Mouse (Mus musculus) CH12.LX (cell line): Measurements from ENCODE around the gene Hist1h4f. TPM values are rescaled to one million over a fixed set of nuclear protein-coding genes. Genes with fewer than 3 reads are reported as not detected.
A peak's percentile ranks its signal among the peaks of the same experiment; 100 is the strongest.

Source experiments
- DNase-seq: peaks from one replicate; pipeline ENCODE4 v3.0.0-alpha.2; 2013; ENCODE audit errors: extremely low read depth
- H3K27ac ChIP-seq: 2 replicates; pipeline ENCODE4 v1.5.1; 2012; ENCODE audit warnings: low read depth, mild to moderate bottlenecking, control low read depth, moderate library complexity; ENCODE audit not compliant: insufficient read depth
- H3K27me3 ChIP-seq: replicated peaks from 2 replicates; pipeline ENCODE3; 2012; ENCODE audit warnings: inconsistent platforms
- H3K36me3 ChIP-seq, 2 experiments: replicated peaks in 1 of 2; 2 replicates each; pipeline versions ENCODE3 to v1.6.1; 2012; ENCODE audit warnings: inconsistent platforms in 1 of 2, low read length in 1 of 2, mild to moderate bottlenecking in 1 of 2, mixed read lengths in 1 of 2, moderate library complexity in 1 of 2; ENCODE audit not compliant: control insufficient read depth in 1 of 2, insufficient read depth in 1 of 2
- H3K4me1 ChIP-seq, 2 experiments: 2 replicates each; pipeline ENCODE4 v1.6.1; 2012; ENCODE audit warnings: inconsistent platforms in 1 of 2, moderate library complexity in 1 of 2; ENCODE audit not compliant: insufficient read depth in 2 of 2, control insufficient read depth in 1 of 2
- H3K4me2 ChIP-seq: 2 replicates; pipeline ENCODE4 v1.6.1; 2012; ENCODE audit warnings: low read depth, mild to moderate bottlenecking, control low read depth; ENCODE audit not compliant: poor library complexity, insufficient read depth, severe bottlenecking
- H3K4me3 ChIP-seq, 3 experiments: fragments of 150-350 bp in 1 of 3; sonication (generic) in 1 of 3; replicated peaks in 1 of 3; 2 replicates each; pipeline versions ENCODE3 to v1.5.1; 2011 to 2012; ENCODE audit warnings: low read depth in 2 of 3, low read length in 2 of 3, mild to moderate bottlenecking in 2 of 3, moderate library complexity in 2 of 3, control low read depth in 1 of 3, improper control_type of control experiment in 1 of 3, inconsistent platforms in 1 of 3, mixed read lengths in 1 of 3; ENCODE audit not compliant: poor library complexity in 1 of 3
- H3K79me2 ChIP-seq: replicated peaks from 2 replicates; pipeline ENCODE4 v1.6.1; 2012; ENCODE audit warnings: mild to moderate bottlenecking, moderate library complexity; ENCODE audit not compliant: control insufficient read depth, poor library complexity, insufficient read depth, severe bottlenecking; ENCODE audit errors: extremely low read depth
- H3K9ac ChIP-seq: 2 replicates; pipeline ENCODE4 v1.6.1; 2012; ENCODE audit warnings: low read depth, mild to moderate bottlenecking, control low read depth, moderate library complexity; ENCODE audit not compliant: insufficient read depth
- H3K9me3 ChIP-seq: replicated peaks from 2 replicates; pipeline ENCODE3; 2012; ENCODE audit warnings: low read length, inconsistent platforms, mixed read lengths
- BHLHE40 ChIP-seq: IDR thresholded peaks from 2 replicates; pipeline ENCODE4 v1.6.1; 2011; ENCODE audit warnings: mild to moderate bottlenecking, low read depth, low read length, improper control_type of control experiment
- CHD1 ChIP-seq: IDR thresholded peaks from 2 replicates; pipeline ENCODE4 v1.6.1; 2012; ENCODE audit warnings: low read depth, low read length, improper control_type of control experiment, inconsistent platforms
- CHD2 ChIP-seq: IDR thresholded peaks from 2 replicates; pipeline ENCODE4 v1.6.1; 2011; ENCODE audit warnings: low read length, improper control_type of control experiment
- E2F4 ChIP-seq: IDR thresholded peaks from 2 replicates; pipeline ENCODE4 v1.6.1; 2011; ENCODE audit warnings: low read depth, low read length, improper control_type of control experiment; ENCODE audit not compliant: insufficient replicate concordance
- ELF1 ChIP-seq: IDR thresholded peaks from 2 replicates; pipeline ENCODE4 v1.6.1; 2014; ENCODE audit warnings: low read depth, mild to moderate bottlenecking, inconsistent platforms, low read length, improper control_type of control experiment
- HCFC1 ChIP-seq: IDR thresholded peaks from 2 replicates; pipeline ENCODE4 v1.6.1; 2012; ENCODE audit warnings: low read depth, mild to moderate bottlenecking, inconsistent platforms, low read length, improper control_type of control experiment
- JUN ChIP-seq: IDR thresholded peaks from 2 replicates; pipeline ENCODE4 v1.6.1; 2011; ENCODE audit warnings: low read depth, mild to moderate bottlenecking, low read length, improper control_type of control experiment, moderate library complexity; ENCODE audit not compliant: insufficient read depth
- JUND ChIP-seq: conservative IDR thresholded peaks from 2 replicates; pipeline ENCODE4 v1.6.1; 2011; ENCODE audit warnings: low read depth, low read length, improper control_type of control experiment
- MAFK ChIP-seq: IDR thresholded peaks from 2 replicates; pipeline ENCODE4 v1.6.1; 2011; ENCODE audit warnings: low read length, improper control_type of control experiment; ENCODE audit not compliant: insufficient replicate concordance
- MAX ChIP-seq: IDR thresholded peaks from 2 replicates; pipeline ENCODE4 v1.6.1; 2011; ENCODE audit warnings: low read length, improper control_type of control experiment
- MEF2A ChIP-seq: IDR thresholded peaks from 2 replicates; pipeline ENCODE4 v1.6.1; 2014; ENCODE audit warnings: low read depth, mild to moderate bottlenecking, inconsistent platforms, low read length, improper control_type of control experiment, borderline replicate concordance
- MXI1 ChIP-seq: IDR thresholded peaks from 2 replicates; pipeline ENCODE4 v1.6.1; 2011; ENCODE audit warnings: mild to moderate bottlenecking, low read depth, low read length, improper control_type of control experiment
- MYC ChIP-seq: IDR thresholded peaks from 2 replicates; pipeline ENCODE4 v1.6.1; 2011; ENCODE audit warnings: low read depth, mild to moderate bottlenecking, improper control_type of control experiment, low read length
- PAX5 ChIP-seq: IDR thresholded peaks from 2 replicates; pipeline ENCODE4 v1.6.1; 2012; ENCODE audit warnings: low read length, inconsistent platforms, mixed read lengths
- POLR2A ChIP-seq: IDR thresholded peaks from 2 replicates; pipeline ENCODE4 v1.6.1; 2011; ENCODE audit warnings: low read depth, mild to moderate bottlenecking, improper control_type of control experiment, low read length
- POLR2AphosphoS2 ChIP-seq: IDR thresholded peaks from 2 replicates; pipeline ENCODE4 v1.6.1; 2011; ENCODE audit warnings: low read depth, low read length, improper control_type of control experiment
- RAD21 ChIP-seq: IDR thresholded peaks from 2 replicates; pipeline ENCODE4 v1.6.1; 2011; ENCODE audit warnings: low read depth, mild to moderate bottlenecking, low read length, improper control_type of control experiment, moderate library complexity
- RCOR1 ChIP-seq: conservative IDR thresholded peaks from 2 replicates; pipeline ENCODE4 v1.6.1; 2012; ENCODE audit warnings: low read depth, mild to moderate bottlenecking, inconsistent platforms, low read length, improper control_type of control experiment
- SIN3A ChIP-seq: IDR thresholded peaks from 2 replicates; pipeline ENCODE4 v1.6.1; 2012; ENCODE audit warnings: low read length, improper control_type of control experiment, inconsistent platforms
- TBP ChIP-seq: conservative IDR thresholded peaks from 2 replicates; pipeline ENCODE4 v1.6.1; 2011; ENCODE audit warnings: low read depth, low read length, improper control_type of control experiment
- USF2 ChIP-seq: conservative IDR thresholded peaks from 2 replicates; pipeline ENCODE4 v1.6.1; 2011; ENCODE audit warnings: low read depth, low read length, improper control_type of control experiment
- ZNF384 ChIP-seq: IDR thresholded peaks from 2 replicates; pipeline ENCODE4 v1.6.1; 2012; ENCODE audit warnings: low read depth, low read length, improper control_type of control experiment, inconsistent platforms
- dilution Hi-C: fragments of 300-500 bp; cut with MboI; formaldehyde crosslinking; loops from 2 replicates; pipeline ENCODE4 v1.14.3; 2020; ENCODE audit warnings: low sequenced_read_pairs; ENCODE audit not compliant: extremely low pct_unique_long_range_greater_than_20kb, extremely low pct_ligation_motif_present
- in situ Hi-C: fragments of 300-500 bp; cut with MboI; formaldehyde crosslinking; loops from 3 replicates; pipeline ENCODE4 v1.14.3; 2019; ENCODE audit warnings: low sequenced_read_pairs, low pct_ligation_motif_present, low pct_unique_long_range_greater_than_20kb, mixed read lengths
- polyA plus RNA-seq: library from polyadenylated mRNA; unstranded; fragments of >175 nt; gene quantifications from 2 replicates; pipeline ENCODE4 v1.2.1, GENCODE M21; 2012; ENCODE audit warnings: low read depth; ENCODE audit not compliant: insufficient read length
- total RNA-seq, 2 experiments: library from RNA; depleted of rRNA; stranded (reverse); fragments of 300-350 nt in 1 of 2; fragments of >200 nt in 1 of 2; gene quantifications; 2 replicates each; pipeline ENCODE4 v1.2.3; 2012 to 2014

Hist1h4f gene
- total and polyA plus RNA-seq, 3 experiments: 9.0 to 4,902 (median 27.1) TPM

DNA sequence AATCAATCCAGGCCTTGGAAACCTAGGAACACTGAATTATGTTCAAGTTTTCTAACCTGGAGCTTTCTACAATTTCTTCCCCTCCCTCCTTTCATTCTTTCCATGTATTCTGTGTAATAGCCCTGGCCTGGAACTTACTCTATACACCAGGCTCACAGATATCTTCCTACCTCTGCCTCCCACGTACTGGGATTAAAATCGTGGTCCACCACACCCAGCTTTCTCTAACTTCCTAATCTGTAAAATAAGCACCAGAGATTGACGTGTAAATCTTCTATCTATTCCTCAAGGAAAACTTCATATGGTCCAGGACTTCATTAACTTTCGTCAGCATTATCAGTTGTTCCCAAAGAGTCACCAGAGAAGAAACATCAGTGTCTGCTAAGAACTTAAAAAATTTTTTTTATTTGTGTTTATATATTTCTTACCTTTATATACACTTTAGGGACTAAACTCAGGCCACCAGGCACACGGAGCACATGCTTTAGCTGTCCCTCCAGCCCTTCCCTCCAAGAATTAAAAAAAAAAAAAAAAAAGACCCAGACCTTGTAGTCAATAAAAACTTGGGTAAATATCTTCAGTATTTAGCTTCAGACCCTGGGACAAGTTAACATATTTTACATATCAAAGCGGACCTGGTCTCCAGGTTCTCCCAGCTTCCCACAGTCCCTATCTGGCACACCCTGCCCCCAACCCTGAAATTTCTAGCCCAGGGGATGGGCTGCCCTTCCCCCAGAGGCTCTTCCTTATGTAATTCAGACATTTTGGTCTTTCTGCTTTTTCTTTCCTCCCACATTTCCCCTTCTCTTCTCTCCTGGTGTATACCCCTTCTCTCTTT lies 31.0 kb upstream of the Hist1h4f start:
- peak; percentile 59 for DNase-seq
- Histone ChIP-seq H3K27ac (peak overlapping the region; percentile 92), H3K9ac (peak overlapping the region; percentile 43), H3K27me3 (no peaks in the 10 kb centered on the region), H3K36me3 (no peaks in the 10 kb centered on the region), H3K9me3 (no peaks in the 10 kb centered on the region), H3K4me2 (peak overlapping the region; percentile 78), H3K4me3 (peak overlapping the region; percentile 35 to 65 (median 39)), H3K4me1 (peaks cover 3 to 38% of the 10 kb centered on the region in 2 experiments), H3K79me2 (no peaks in the 10 kb centered on the region)
- in situ Hi-C loops (no loop called here), dilution Hi-C loops (no loop called here)
- TF ChIP-seq E2F4 (no peak), PAX5 (no peak), MAX (no peak; the same call in 1 of the 2 replicates), ZNF384 (peak; percentile 84), POLR2AphosphoS2 (peak; percentile 92), SIN3A (peak; percentile 18; the same call in 1 of the 2 replicates), MEF2A (no peak), JUN (peak; percentile 21; the same call in 1 of the 2 replicates), RAD21 (no peak), BHLHE40 (0 out of 2 replicates have a peak, but pooled peaks have one; percentile 4), POLR2A (no peak; the same call in 1 of the 2 replicates), ELF1 (peak; percentile 15; the same call in 1 of the 2 replicates), USF2 (no peak), HCFC1 (peak; percentile 28; the same call in 1 of the 2 replicates), CHD1 (peak; percentile 34; the same call in 1 of the 2 replicates), JUND (0 out of 2 replicates have a peak, but pooled peaks have one; percentile 5), RCOR1 (peak; percentile 40; the same call in 1 of the 2 replicates), CHD2 (peak; percentile 79), TBP (no peak), MYC (peak; percentile 77), MXI1 (peak; percentile 38; the same call in 1 of the 2 replicates), MAFK (0 out of 2 replicates have a peak, but pooled peaks have one; percentile 49)
